Mouse (Mus musculus): ENCODE measurements around the gene Tubgcp6. TPM values are rescaled to one million over a fixed set of nuclear protein-coding genes. Genes with fewer than 3 reads are reported as not detected.
A peak's percentile ranks its signal among the peaks of the same experiment; 100 is the strongest.

Tubgcp6 gene
- polyA plus RNA-seq, 1 experiment from 2014 or later: 11.8 TPM

GRCm38 (mm10) chr15:89060811-89061460 lies 62.0 kb downstream of the Tubgcp6 start:
- no peak overlapping the region for H3K4me3 ChIP-seq
- H3K9ac ChIP-seq: no peak overlapping the region
- 69% methylated on average over 12 of the region's 12 CpGs for WGBS (ENCODE audit: insufficient replicate concordance)
- H3K27ac ChIP-seq: no peak overlapping the region
- no peak overlapping the region for H3K4me2 ChIP-seq
- ATAC-seq: no peak
- H3K9me3 ChIP-seq (replicated peaks): no peaks in the 10 kb centered on the region
- H3K4me1 ChIP-seq: 0 out of 2 replicates have a peak, but pooled peaks cover 7% of the 10 kb centered on the region
- no peaks in the 10 kb centered on the region for H3K36me3 ChIP-seq
- peaks cover 91% of the 10 kb centered on the region for H3K27me3 ChIP-seq (replicated peaks)

GRCm38 (mm10) chr15:89060032-89060681 lies 62.8 kb downstream of the Tubgcp6 start:
- 0 out of 2 replicates have a peak, but pooled peaks have one; percentile 16 for ATAC-seq
- H3K27me3 ChIP-seq (replicated peaks): peaks cover 92% of the 10 kb centered on the region
- peak overlapping the region; percentile 73 for H3K4me2 ChIP-seq
- peak overlapping the region; percentile 56 for H3K4me3 ChIP-seq
- H3K4me1 ChIP-seq: 0 out of 2 replicates have a peak, but pooled peaks cover 7% of the 10 kb centered on the region
- H3K9ac ChIP-seq: peak overlapping the region; percentile 23; the same call in 1 of the 2 replicates
- H3K36me3 ChIP-seq: no peaks in the 10 kb centered on the region
- no peaks in the 10 kb centered on the region for H3K9me3 ChIP-seq (replicated peaks)
- no peak overlapping the region for H3K27ac ChIP-seq
- WGBS (ENCODE audit: insufficient replicate concordance): 4% methylated on average over 40 of the region's 48 CpGs

GRCm38 (mm10) chr15:89059161-89059931 lies 63.6 kb downstream of the Tubgcp6 start, which contains the start of gene Panx2:
Panx2 (plus strand) TSS chr15:89059734.
- no peak for ATAC-seq
- Histone ChIP-seq H3K9me3 (replicated peaks) (no peaks in the 10 kb centered on the region), H3K36me3 (no peaks in the 10 kb centered on the region), H3K4me3 (peak within 1 kb of the TSS; percentile 56), H3K27ac (no peak within 1 kb of the TSS), H3K4me1 (0 out of 2 replicates have a peak, but pooled peaks cover 7% of the 10 kb centered on the region), H3K27me3 (replicated peaks) (peaks cover 94% of the 10 kb centered on the region), H3K4me2 (peak within 1 kb of the TSS; percentile 73), H3K9ac (peak within 1 kb of the TSS; percentile 23; the same call in 1 of the 2 replicates)
- WGBS (ENCODE audit: insufficient replicate concordance): 3% methylated on average over 29 of the region's 57 CpGs

- Histone ChIP-seq H3K27me3 (replicated peaks) (peaks cover 90% of the 10 kb centered on the region), H3K9me3 (replicated peaks) (no peaks in the 10 kb centered on the region), H3K36me3 (no peaks in the 10 kb centered on the region), H3K4me3 (no peak overlapping the region), H3K27ac (no peak overlapping the region), H3K4me1 (0 out of 2 replicates have a peak, but pooled peaks cover 7% of the 10 kb centered on the region), H3K9ac (no peak overlapping the region), H3K4me2 (no peak overlapping the region)
- 28% methylated on average over 6 of the region's 6 CpGs for WGBS (ENCODE audit: insufficient replicate concordance)
- ATAC-seq: no peak
Observed at GRCm38 (mm10) chr15:89058736-89059135, 64.2 kb downstream of the Tubgcp6 start.

GRCm38 (mm10) chr15:89054666-89055065 lies 68.2 kb downstream of the Tubgcp6 start:
- no peaks in the 10 kb centered on the region for H3K9me3 ChIP-seq (replicated peaks)
- 0 out of 2 replicates have a peak, but pooled peaks cover under 1% of the 10 kb centered on the region for H3K4me1 ChIP-seq
- WGBS (ENCODE audit: insufficient replicate concordance): 70% methylated on average over 7 of the region's 7 CpGs
- H3K27ac ChIP-seq: no peak overlapping the region
- no peak overlapping the region for H3K4me3 ChIP-seq
- no peak overlapping the region for H3K4me2 ChIP-seq
- peaks cover 53% of the 10 kb centered on the region for H3K27me3 ChIP-seq (replicated peaks)
- no peak for ATAC-seq
- H3K9ac ChIP-seq: no peak overlapping the region
- H3K36me3 ChIP-seq: no peaks in the 10 kb centered on the region

Small RNA genes within 50 kb of the gene (microRNA-seq; reads per million reads assigned to microRNA genes)
- gene Mir7118: not detected

Other genes starting within 250 kb of the Tubgcp6 start
- not detected in 2 replicates for gene Ttll8, start 168.7 kb downstream of the Tubgcp6 start, polyA plus RNA-seq (2016; fragmentation: Nextera tagmentation; extraction: Ambion mirVana)
- gene Mlc1, start 144.1 kb downstream of the Tubgcp6 start, polyA plus RNA-seq (2016; fragmentation: Nextera tagmentation; extraction: Ambion mirVana): not detected in 2 replicates
- not detected in 2 replicates for gene Mov10l1, start 140.2 kb downstream of the Tubgcp6 start, polyA plus RNA-seq (2016; fragmentation: Nextera tagmentation; extraction: Ambion mirVana)
- gene Panx2, start 63.4 kb downstream of the Tubgcp6 start, polyA plus RNA-seq (2016; fragmentation: Nextera tagmentation; extraction: Ambion mirVana): 0.04 TPM in 1 of 2 replicates, not detected in the other
- 18.4 and 22.9 TPM in 2 replicates for gene Trabd, start 48.0 kb downstream of the Tubgcp6 start, polyA plus RNA-seq (2016; fragmentation: Nextera tagmentation; extraction: Ambion mirVana)
- 11.6 and 12.8 TPM in 2 replicates for gene Selenoo, start 34.0 kb downstream of the Tubgcp6 start, polyA plus RNA-seq (2016; fragmentation: Nextera tagmentation; extraction: Ambion mirVana)
- 12.8 and 15.3 TPM in 2 replicates for gene Hdac10, start 5.6 kb upstream of the Tubgcp6 start, polyA plus RNA-seq (2016; fragmentation: Nextera tagmentation; extraction: Ambion mirVana)
- 2.3 and 2.7 TPM in 2 replicates for gene Mapk12, start 17.6 kb upstream of the Tubgcp6 start, polyA plus RNA-seq (2016; fragmentation: Nextera tagmentation; extraction: Ambion mirVana)
- gene Mapk11, start 26.5 kb upstream of the Tubgcp6 start, polyA plus RNA-seq (2016; fragmentation: Nextera tagmentation; extraction: Ambion mirVana): 1.8 TPM in 2 replicates
- 38.5 and 38.8 TPM in 2 replicates for gene Plxnb2, start 57.7 kb upstream of the Tubgcp6 start, polyA plus RNA-seq (2016; fragmentation: Nextera tagmentation; extraction: Ambion mirVana)
- gene Dennd6b, start 73.4 kb upstream of the Tubgcp6 start, polyA plus RNA-seq (2016; fragmentation: Nextera tagmentation; extraction: Ambion mirVana): 5.3 and 5.5 TPM in 2 replicates
- 21.4 and 23.9 TPM in 2 replicates for gene Ppp6r2, start 88.4 kb upstream of the Tubgcp6 start, polyA plus RNA-seq (2016; fragmentation: Nextera tagmentation; extraction: Ambion mirVana)
- gene Sbf1, start 192.2 kb upstream of the Tubgcp6 start, polyA plus RNA-seq (2016; fragmentation: Nextera tagmentation; extraction: Ambion mirVana): 32.5 and 34.1 TPM in 2 replicates
- 3.3 TPM in 2 replicates for gene Adm2, start 199.6 kb upstream of the Tubgcp6 start, polyA plus RNA-seq (2016; fragmentation: Nextera tagmentation; extraction: Ambion mirVana)
- gene Miox, start 211.3 kb upstream of the Tubgcp6 start, polyA plus RNA-seq (2016; fragmentation: Nextera tagmentation; extraction: Ambion mirVana): 2.4 and 3.7 TPM in 2 replicates
- 36.2 and 41.1 TPM in 2 replicates for gene Lmf2, start 232.5 kb upstream of the Tubgcp6 start, polyA plus RNA-seq (2016; fragmentation: Nextera tagmentation; extraction: Ambion mirVana)
- gene Ncaph2, start 232.6 kb upstream of the Tubgcp6 start, polyA plus RNA-seq (2016; fragmentation: Nextera tagmentation; extraction: Ambion mirVana): 134 TPM in 2 replicates

Data from liver, embryonic 12.5 days (tissue).